Mouse (Mus musculus) adrenal gland, postnatal 14 days (tissue): Measurements from ENCODE around the gene App. TPM values are rescaled to one million over a fixed set of nuclear protein-coding genes. Genes with fewer than 3 reads are reported as not detected.

ENCODE experiments used
- DNase-seq: peaks from one replicate; pipeline ENCODE4 v3.0.0; 2021; ENCODE audit warnings: mixed read lengths
- total RNA-seq: library from RNA; stranded (reverse); gene quantifications from 2 replicates; pipeline ENCODE4 v1.2.3, GENCODE M21; 2021

The App gene
- total RNA-seq, 1 experiment from 2014 or later = 299 TPM

DNA sequence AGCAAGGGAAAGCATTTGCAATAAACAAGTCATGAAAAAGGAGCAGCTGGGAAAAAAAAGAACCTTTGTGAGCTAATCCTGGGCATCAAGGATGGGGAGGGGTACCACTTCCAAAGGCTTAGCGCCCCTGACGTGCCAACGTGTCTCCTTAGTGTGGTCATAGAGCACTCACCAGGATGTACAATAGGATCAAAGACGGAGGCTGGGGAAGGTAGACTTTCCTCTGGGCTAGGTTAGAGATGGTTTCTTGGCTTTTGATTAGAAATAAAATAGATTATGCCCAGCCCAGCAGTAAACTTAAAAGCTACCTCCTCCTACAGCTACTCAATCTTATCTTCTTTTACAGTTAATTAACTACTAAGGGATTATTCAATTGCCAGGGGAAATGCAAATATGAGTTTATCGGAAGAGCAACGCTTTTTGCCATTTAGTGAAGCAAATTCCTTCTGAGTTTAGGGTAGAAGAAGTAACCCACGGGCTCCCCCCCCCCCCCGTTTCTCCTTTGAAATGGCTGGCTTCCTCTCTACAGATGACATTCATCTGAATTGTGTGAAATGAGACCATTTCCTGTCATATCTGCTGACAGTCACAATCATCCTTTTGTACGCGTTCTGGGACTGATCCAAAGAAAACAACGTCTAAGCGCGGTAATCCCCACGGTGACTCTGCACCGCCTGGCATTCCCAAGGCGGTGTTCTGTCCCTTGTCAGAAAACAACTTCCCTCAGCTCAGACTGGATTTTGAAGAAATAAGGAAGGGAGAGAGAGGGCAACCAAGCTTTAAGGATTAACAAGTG lies 201.8 kb downstream of the App start:
- no peak for DNase-seq

DNA sequence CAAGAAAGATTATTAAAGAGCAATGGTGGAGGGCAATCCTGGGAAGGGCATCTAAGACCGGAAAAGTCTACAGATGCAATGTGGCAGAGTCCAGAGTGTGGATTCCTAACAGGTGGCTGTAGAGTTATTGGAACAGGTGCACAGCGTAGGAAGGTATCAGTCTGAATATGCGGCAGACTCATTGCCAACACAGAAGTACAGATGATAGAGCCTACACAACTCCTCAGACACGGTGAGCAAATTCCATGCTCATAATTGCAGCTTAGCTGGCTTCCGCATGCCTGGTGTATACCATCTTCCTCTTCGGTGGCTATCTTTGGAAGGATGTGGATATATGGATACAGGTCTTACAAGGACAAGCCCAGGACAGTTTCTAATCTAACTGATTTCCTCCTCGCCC lies 204.5 kb downstream of the App start:
- no peak for DNase-seq

DNA sequence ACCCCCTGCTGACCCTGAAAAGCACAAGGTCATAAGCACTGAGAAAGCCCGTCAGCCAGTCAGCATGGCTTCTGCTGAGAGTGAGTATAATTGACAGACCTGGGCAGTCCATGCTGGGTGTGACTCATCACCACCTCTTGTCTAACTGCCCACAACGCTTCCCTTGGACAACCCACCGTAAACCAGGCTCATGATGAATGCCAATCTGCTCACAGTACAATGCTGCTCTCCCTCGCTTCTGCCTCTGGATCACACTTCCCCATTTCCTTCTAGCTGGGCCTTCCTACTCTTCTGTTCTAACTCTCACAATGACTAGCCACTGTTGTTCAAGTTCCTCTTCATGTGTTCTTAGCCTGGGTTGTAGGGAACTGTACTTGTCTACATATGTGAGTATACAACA lies 206.6 kb downstream of the App start:
- peak; percentile 15 for DNase-seq

DNA sequence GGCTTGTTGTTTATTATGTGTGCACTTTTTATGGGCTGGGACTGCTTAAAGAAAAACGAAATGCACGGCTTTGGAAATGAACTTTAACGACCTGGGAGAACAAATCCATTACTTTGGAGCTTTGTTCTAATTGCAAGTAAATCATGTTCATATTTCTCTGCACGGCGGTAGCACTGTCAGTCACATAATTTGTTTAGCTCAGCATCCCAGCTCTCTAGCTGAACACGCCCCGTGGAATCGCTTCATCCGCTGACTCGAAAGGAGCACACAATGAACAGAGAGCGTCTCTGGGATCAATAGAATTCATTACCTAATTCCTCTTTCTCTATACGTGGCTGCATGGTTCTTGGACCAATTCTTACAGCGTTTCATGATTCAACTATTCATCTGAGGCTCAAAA lies 207.5 kb downstream of the App start:
- DNase-seq = no peak

DNA sequence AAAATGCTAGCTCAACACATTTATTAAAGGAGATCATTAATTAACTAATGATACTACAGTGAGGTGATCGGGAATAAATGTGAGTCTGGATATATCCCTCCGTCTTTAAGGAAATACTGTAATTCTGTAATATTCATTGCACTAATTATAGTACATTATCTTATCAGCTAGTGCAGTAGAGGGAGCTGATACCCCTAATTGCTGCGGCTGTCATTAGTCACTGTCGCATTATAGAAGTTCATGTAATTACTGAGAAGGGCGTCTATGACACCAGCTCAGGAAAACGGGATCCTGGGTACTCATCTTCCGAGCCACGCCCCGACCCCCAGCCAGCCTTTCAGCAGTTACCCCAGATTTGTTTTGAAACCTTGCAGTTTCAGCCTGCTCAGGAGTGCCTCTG lies 209.6 kb downstream of the App start:
- no peak for DNase-seq

DNA sequence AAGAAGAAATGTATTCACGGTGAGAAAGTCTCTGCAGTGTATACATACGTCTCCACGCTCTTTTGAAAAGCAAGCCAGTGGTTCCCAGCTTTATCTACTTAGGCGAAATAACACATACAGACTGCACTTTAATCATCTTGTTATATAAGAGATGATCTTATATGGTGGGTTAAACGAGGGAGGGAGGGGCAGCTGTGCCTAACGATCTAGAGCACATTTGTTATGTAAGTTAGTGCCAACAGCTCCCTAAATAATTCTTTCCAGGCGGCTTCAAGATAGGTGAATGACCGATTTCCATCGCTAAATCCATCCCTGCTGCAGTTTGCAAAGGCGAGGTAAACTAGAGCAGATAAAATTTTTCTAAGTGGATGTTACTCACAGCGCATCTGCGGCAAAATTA lies 210.0 kb downstream of the App start:
- DNase-seq = no peak

DNA sequence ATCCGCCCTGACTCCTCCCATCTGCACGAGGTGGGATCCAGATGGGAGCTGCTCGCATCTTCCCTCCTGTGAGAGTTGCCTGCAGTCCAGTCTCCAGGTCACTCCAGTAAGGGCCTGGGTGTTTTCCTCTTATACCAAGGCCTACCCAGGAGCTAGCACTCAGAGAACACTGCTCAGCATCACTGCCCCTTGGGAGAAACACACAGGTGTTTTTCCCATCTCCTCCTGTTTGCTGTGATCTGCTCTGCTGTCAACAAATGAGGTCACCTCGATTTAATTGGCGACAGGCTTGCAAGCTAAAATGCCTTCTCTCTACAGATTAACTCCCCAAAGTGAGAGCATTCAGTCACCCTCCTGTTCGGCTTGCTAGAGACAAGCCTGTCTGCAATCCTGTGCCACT lies 216.3 kb downstream of the App start:
- DNase-seq = no peak

DNA sequence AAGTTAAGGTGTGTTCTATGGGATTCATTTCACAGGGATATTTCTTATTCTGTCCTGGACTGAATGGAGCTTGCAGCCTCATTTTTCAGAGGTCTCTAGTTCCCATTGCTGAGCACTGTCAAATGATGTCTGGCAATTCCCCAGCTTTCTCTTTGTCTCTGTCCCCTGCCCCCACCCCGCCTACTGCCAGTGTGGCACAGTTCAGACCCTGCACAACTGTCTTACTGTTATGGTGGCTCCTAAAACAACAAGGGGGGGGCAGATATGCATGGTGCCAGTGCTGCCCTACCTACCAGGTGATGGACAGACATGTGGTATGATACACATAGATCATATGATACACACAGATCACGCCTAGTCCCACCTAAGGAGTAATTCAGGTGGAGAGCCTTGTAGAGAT lies 216.9 kb downstream of the App start:
- no peak for DNase-seq

DNA sequence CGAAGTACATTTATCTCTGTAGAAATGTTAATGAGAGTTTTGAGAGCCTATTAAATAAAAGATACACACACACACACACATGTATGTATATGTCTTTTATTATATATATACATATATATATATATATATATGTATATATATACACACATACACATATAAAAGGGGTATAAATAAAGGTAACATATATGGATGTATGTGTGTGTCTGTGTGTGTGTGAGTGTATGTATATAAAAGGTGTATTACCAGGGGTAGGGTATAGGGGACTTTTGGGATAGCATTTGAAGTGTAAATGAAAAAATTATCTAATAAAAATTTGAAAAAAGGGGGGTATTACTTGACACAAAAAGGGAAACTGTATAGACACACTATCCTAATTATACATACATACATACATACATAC lies 217.7 kb downstream of the App start:
- no peak for DNase-seq

DNA sequence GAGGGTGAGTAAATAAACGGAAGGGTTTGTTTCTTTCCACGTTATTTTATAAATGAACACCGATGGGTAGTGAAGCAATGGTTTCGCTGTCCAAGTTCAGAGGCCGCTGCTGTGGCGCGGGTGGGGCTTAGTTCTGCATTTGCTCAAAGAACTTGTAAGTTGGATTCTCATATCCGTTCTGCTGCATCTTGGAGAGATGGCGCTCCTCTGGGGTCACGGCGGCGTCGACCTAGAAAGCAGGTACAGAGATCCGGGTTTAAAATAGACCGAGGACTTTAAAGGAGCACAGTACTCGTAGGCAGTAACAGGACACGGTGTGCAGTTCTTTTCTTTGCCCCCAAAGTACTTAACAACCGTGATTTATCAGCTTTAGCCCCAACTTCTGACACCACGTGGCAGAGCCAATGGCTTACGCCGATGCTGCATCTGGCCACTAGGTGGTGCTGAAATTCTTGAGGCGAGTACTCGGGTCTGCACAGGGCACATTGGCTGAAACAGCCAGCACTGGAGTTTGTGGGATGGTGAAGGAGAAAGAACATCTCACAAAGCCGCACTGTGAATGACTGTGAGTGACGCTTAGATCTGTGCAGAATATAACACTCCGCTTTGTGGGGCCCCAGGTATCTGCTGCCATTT lies 218.2 kb downstream of the App start:
- DNase-seq = peak; percentile 91

DNA sequence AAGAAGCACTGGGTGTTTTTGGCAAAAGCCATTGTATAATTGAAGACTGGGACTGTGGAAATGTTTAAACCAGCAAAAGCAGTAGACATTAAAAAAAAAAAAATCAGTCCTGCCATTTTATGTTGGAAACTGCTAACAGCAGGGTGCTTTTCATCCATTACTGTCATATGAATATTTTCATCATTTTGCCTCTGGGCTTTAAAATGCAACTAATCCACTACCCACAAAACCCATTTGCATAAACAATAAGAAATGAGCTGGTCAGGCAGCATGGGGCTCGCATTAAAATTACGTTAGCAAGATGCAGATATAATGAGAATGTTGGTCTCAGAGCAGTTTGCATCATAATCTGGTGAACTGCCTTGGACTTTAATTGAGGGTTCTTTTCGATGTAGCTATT lies 242.5 kb downstream of the App start:
- no peak for DNase-seq

DNA sequence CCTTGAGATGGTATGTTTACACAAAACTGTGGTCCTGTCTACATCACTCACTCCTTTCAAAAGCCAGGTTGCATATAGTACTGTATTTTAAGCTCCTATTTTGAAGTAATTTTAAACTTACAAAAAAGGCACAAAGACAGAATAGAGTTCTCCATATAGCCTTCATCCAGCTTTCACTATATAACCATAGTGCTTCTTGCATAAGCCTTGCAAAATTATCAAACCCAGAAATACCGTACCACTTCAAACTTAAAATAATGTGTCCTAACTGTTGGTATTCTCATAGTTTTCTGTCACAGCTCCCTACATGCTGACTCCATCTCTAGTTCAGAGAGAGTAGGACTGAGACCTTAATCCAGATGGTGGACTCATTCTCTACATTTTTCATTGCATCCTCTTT lies 245.7 kb downstream of the App start:
- no peak for DNase-seq

DNA sequence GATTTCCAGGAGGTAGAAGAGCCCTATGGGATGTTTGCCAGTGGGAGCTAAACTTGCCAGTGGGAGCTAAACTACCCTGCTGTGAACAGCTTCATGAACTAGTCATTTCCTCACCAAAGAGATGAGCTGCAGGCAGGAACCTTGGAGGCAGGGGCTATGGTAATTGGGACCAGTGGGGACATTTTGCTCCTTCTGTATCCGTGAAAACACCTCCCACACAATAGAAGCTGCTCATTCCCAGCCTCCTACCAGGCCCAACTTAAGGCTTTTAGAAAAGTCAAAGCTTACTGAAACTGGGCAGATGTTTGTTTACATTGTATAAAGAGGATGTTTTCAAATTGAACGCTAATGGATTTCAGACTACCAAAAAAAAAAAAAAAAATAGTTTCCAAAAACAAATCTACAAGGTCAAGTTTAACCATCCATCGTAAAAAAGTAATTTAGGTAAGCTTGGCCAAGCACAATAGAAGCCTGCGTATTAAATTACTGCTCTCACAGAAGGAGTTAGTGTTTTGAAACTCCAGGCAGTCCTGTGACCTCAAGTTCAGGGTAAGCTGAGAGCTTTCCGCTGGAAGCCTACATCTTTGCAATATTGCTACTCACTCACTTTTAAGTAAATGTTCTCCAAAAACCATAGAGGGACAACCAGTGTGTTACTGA lies 253.8 kb downstream of the App start:
- DNase-seq = no peak

DNA sequence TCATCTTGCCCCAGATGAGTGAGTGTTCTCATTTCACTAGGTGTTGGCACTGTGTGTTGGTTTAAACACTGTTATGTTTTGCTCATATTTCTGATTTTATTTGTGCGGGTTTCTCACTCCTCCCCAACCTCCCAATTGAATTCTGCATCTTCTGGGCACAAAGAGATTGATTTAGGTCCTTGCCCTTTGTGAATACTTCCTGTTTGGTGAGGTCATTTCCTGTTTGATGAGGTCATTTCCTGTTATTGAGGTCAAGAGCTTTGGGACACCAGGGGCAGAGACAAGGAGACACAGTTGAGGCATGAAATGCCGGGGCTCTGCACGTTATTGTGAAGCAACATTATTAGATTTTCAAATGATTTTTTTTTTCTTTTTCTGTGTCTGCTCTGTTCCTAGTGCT lies 254.5 kb downstream of the App start:
- DNase-seq = no peak

DNA sequence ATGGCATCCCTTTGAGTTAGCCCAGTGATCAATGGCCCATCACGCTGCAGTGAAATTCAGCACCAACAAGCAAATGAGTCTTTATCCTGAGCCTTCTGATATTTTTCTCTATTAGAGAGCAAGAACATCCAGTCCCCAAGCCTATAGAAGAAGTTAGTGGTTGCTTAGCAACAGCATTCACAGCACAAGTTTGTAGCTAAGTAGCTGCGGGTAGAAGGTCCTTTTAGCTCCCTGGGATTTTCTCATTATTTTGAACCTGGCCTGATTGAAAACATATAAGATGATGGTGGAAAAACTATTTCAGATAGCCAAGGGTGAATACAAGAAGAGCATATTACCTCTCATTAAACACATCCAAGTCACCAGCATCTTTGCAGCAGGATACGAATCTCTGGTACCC lies 256.8 kb downstream of the App start:
- no peak for DNase-seq

DNA sequence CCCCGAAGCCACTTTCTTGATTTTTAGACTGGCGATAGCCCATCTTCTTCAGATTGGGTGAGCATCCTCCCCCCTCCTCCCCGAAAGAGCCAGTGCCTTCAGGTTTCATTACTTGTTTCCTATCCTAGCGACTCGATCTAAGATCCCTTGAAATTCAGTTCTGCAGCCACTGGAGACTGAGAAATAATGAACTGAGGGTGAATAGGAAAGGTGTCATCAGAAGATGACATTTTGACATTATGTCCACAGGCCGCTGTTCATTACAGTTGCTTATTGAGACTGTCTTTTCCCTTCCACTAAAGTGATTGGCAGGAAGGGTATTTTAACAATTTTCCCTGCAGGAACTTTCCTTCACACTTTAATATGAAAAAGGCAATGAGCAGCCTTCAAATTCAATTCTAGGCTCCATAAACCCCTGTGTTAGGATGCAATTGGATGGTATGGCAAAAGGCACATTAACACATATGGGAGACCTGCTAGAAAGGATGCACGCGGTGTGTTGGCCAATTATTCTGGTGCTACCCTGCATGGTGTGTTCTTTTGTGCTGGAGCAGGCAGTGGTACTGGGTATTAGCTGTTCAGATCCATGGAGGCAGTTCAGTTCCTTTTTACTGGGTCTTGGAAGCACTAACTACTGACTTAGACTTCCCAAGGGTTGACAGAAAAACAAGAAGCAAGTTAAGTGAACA lies 261.9 kb downstream of the App start:
- DNase-seq = no peak

DNA sequence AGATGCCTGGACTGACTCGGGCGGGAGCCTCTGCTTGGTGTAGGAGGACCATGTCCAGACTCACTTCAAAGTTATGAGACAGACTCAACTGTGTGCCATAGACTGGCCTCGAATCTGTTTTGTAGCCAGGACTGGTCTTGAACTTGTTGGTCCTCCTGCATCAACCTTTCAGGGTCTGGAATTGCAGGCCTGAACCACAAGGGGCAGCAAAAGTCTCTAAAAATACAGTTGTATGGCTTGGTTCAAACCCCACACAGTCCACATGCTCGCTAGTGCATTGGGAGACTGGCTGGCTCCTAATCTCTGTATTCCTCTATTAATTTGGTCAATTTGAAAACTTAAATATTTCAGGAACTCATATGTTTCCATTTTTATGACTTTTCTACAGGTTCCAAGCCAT lies 270.6 kb downstream of the App start:
- DNase-seq = no peak
